Mouse (Mus musculus) T-helper 2 cell (primary cell): ENCODE measurements around the gene Ppm1g.

Experiments used
- in situ Hi-C: fragments of 300-600 bp; cut with MboI, MseI; formaldehyde crosslinking; loops from one replicate; pipeline ENCODE4 v1.15.1; 2025; ENCODE audit warnings: high pct_unique_total_duplicates

Gene Ppm1g

GRCm38 (mm10) chr5:31192939-31193630 lies 27.4 kb downstream of the Ppm1g start, which contains the start of the genes Snx17 and Eif2b4:
TSS of gene Snx17 (plus strand) at chr5:31193227.
TSS of gene Eif2b4 (minus strand) at chr5:31193430.
- in situ Hi-C loops = loop anchor here (10.0 kb wide), 1 partner anchor 958 kb away; the partner anchor contains the start of gene Selenoi

GRCm38 (mm10) chr5:31192045-31192938 lies 28.2 kb downstream of the Ppm1g start:
- in situ Hi-C loops = loop anchor here (10.0 kb wide), 1 partner anchor 957 kb away; the partner anchor contains the start of gene Selenoi

- in situ Hi-C loops = loop anchor here (10.0 kb wide), 1 partner anchor 955 kb away; the partner anchor contains the start of gene Selenoi
Measured at GRCm38 (mm10) chr5:31190201-31190600, 30.3 kb downstream of the Ppm1g start.

GRCm38 (mm10) chr5:31188223-31188840 lies 32.2 kb downstream of the Ppm1g start:
- in situ Hi-C loops = loop anchor here (10.0 kb wide), 1 partner anchor 336 kb away; the partner anchor contains the start of genes Slc4a1ap and Supt7l

- in situ Hi-C loops = loop anchor here (10.0 kb wide), 1 partner anchor 341 kb away; the partner anchor contains the start of genes Slc4a1ap and Supt7l
Measured at GRCm38 (mm10) chr5:31183678-31184077, 36.8 kb downstream of the Ppm1g start.

GRCm38 (mm10) chr5:31181183-31181770 lies 39.2 kb downstream of the Ppm1g start:
- in situ Hi-C loops = loop anchor here (10.0 kb wide), 1 partner anchor 344 kb away; the partner anchor contains the start of genes Slc4a1ap and Supt7l

- in situ Hi-C loops = loop anchor here (10.0 kb wide), 2 partner anchors 125 to 345 kb away; partner anchors contain the start of genes Cad, Slc4a1ap and Supt7l
Measured at GRCm38 (mm10) chr5:31179766-31180630, 40.5 kb downstream of the Ppm1g start, which contains the start of the genes Gm29609 and Gtf3c2. TSS of gene Gm29609 (minus strand) at chr5:31179911. TSS of gene Gtf3c2 (minus strand) at chr5:31180144.

GRCm38 (mm10) chr5:31179301-31179765 lies 41.2 kb downstream of the Ppm1g start:
- in situ Hi-C loops = loop anchor here (10.0 kb wide), 1 partner anchor 125 kb away; the partner anchor contains the start of gene Cad

GRCm38 (mm10) chr5:31168630-31169029 lies 51.9 kb downstream of the Ppm1g start:
- in situ Hi-C loops = no loop called here

- in situ Hi-C loops = no loop called here
Measured at GRCm38 (mm10) chr5:31164878-31165277, 55.6 kb downstream of the Ppm1g start.

GRCm38 (mm10) chr5:31162462-31162861 lies 58.0 kb downstream of the Ppm1g start:
- in situ Hi-C loops = no loop called here

- in situ Hi-C loops = no loop called here
Measured at GRCm38 (mm10) chr5:31154152-31154553, 66.3 kb downstream of the Ppm1g start, which contains the start of gene Mpv17. TSS of gene Mpv17 (minus strand) at chr5:31154251.

GRCm38 (mm10) chr5:31153516-31154151 lies 66.9 kb downstream of the Ppm1g start:
- in situ Hi-C loops = no loop called here
